Mouse (Mus musculus) cerebellum, adult (tissue): ENCODE measurements around the gene Olfr1453.
"Not testable (repeated sequence)": the region's sequence is repeated elsewhere in the genome, so short reads cannot be mapped to it uniquely, and the experiment has no call there.

Experiments used
- ATAC-seq: cut with Nextera tagmentation; 2 replicates; pipeline ENCODE4 v1.9.2; 2017; ENCODE audit warnings: mild to moderate bottlenecking, moderate library complexity, mixed read lengths; ENCODE audit not compliant: insufficient number of reproducible peaks, low FRiP score, low TSS enrichment

Gene Olfr1453

DNA sequence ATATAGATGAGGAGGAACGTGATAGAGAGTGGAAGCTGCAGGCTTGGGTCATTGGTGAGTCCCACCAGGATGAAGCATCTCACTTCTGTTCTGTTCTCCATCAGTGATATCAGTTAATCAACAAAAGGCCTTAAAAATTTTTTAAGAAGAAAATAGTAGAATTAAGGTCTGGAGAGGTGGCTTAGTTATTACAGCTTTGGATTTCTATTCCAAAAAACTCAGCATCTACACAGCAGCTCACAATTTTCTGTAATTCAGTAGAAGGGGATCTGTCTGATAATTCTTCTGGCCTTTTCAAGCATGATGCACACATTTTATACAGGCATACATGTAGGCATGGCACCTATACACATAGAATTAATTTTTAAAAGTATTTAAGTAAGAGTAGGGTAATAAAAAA is at the start of gene Olfr1453:
Gene Olfr1453 (minus strand): TSS at position 101 of the 400 bp plus-strand sequence.
- ATAC-seq, result no peak

DNA sequence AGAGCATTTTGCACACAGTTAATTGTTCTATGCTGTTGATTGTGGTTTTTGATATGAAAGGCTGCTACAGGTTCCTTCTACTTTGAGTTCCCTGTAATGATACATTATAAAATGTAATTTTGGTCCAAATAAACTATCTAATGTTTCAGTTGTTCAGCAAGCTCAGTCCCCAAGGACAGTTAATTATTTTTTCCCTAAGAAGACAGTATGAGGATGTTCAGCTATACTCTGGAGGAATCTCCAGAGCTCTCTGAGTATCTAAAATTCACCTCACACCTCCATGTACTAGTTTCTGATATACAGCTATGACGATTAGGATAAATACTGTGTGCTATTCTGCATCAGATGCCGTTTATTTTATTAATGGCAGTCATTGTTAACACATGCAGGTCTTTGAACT is 32.2 kb upstream of the Olfr1453 start, which contains the start of gene Olfr1454:
Gene Olfr1454 (plus strand): TSS at position 301 of the 400 bp plus-strand sequence.
- ATAC-seq, result no peak

DNA sequence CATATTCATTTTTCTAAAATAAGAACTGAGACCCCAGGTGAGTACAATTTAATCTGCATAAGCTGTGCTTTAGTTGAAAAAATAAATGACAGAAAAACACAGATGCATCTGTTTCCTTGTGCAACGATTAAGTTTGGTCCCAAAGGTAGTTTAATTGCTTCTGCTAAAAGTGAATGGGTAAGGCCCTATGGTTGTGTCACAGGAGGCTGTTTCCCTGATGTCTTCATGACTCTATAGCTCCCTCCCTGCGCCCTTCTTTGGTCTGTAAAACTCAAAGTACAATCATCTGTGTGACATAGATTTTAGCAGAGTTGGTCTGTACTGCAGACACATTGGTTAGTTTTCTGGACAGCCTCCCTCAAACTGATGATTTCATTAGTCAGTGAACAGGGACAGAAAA is 33.4 kb downstream of the Olfr1453 start, which contains the start of gene Olfr1451:
Gene Olfr1451 (plus strand): TSS at position 301 of the 400 bp plus-strand sequence.
- ATAC-seq, result no peak

DNA sequence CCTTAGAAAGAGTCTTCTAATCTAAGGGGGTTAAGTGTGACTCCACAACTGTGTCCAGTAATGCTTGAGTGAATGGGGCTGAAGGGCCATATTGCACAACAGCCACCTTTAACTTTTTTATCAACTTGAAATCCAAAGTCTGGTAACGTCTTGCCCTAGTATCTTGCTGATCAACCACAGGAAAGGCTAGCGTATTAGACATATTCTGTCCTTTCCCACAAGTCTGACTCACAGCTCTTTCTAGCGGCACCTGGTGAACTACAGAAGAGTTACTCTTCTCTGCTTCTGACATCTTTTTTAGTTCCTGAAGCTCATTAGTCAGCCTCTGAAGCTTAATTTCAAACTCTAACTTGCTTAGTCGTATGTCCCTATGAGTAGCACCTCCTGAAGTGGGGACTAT is 35.8 kb downstream of the Olfr1453 start:
- ATAC-seq, result not testable (repeated sequence)
